Mouse (Mus musculus): ENCODE results near the gene Mtfr2. TPM values are rescaled to one million over a fixed set of nuclear protein-coding genes. Genes with fewer than 3 reads are reported as not detected.

Gene Mtfr2
- 1.1 and 1.4 TPM in 2 replicates for polyA plus RNA-seq (2015; fragmentation: Nextera tagmentation; extraction: Ambion mirVana)

GRCm38 (mm10) chr10:20347285-20348214 is at the start of gene Mtfr2:
Mtfr2 (plus strand) TSS chr10:20347770.
- peak within 1 kb of the TSS; percentile 78 for H3K9ac ChIP-seq (ENCODE audit: low read length)
- peak; percentile 94 for ATAC-seq (replicated peaks; ENCODE audit: extremely low read depth, insufficient read depth, low FRiP score)
- H3K27ac ChIP-seq (ENCODE audit: low read length): peak within 1 kb of the TSS; percentile 67
- H3K4me3 ChIP-seq (ENCODE audit: low read length): peak within 1 kb of the TSS; percentile 89
- peaks cover 12% of the 10 kb centered on the region; the same call in 1 of the 2 replicates for H3K4me1 ChIP-seq (ENCODE audit: control insufficient read depth, insufficient read depth, low read length)
- peaks cover 22% of the 10 kb centered on the region for H3K36me3 ChIP-seq (ENCODE audit: control insufficient read depth, insufficient read depth)
- H3K27me3 ChIP-seq (ENCODE audit: control insufficient read depth, insufficient read depth, low read length): no peaks in the 10 kb centered on the region
- WGBS: 1% methylated on average over 57 of the region's 58 CpGs
- no peaks in the 10 kb centered on the region for H3K9me3 ChIP-seq (replicated peaks; ENCODE audit: control insufficient read depth, low read length)
- H3K4me2 ChIP-seq (ENCODE audit: low read depth, low read length): peak within 1 kb of the TSS; percentile 89

GRCm38 (mm10) chr10:20298152-20298920 is 49.2 kb upstream of the Mtfr2 start:
- H3K4me2 ChIP-seq (ENCODE audit: low read depth, low read length): peak overlapping the region; percentile 47; the same call in 1 of the 2 replicates
- H3K36me3 ChIP-seq (ENCODE audit: control insufficient read depth, insufficient read depth): no peaks in the 10 kb centered on the region
- WGBS: 29% methylated on average over 3 of the region's 3 CpGs
- peak; percentile 89 for ATAC-seq (replicated peaks; ENCODE audit: extremely low read depth, insufficient read depth, low FRiP score)
- H3K27me3 ChIP-seq (ENCODE audit: control insufficient read depth, insufficient read depth, low read length): no peaks in the 10 kb centered on the region
- H3K9ac ChIP-seq (ENCODE audit: low read length): no peak overlapping the region
- H3K9me3 ChIP-seq (replicated peaks; ENCODE audit: control insufficient read depth, low read length): no peaks in the 10 kb centered on the region; the same call in 1 of the 2 replicates
- peak overlapping the region; percentile 93 for H3K27ac ChIP-seq (ENCODE audit: low read length)
- peaks cover 7% of the 10 kb centered on the region for H3K4me1 ChIP-seq (ENCODE audit: control insufficient read depth, insufficient read depth, low read length)
- H3K4me3 ChIP-seq (ENCODE audit: low read length): no peak overlapping the region

- Histone ChIP-seq H3K36me3 (ENCODE audit: control insufficient read depth, insufficient read depth) (no peaks in the 10 kb centered on the region), H3K4me3 (ENCODE audit: low read length) (no peak overlapping the region), H3K4me1 (ENCODE audit: control insufficient read depth, insufficient read depth, low read length) (peaks cover 7% of the 10 kb centered on the region), H3K9me3 (replicated peaks; ENCODE audit: control insufficient read depth, low read length) (no peaks in the 10 kb centered on the region; the same call in 1 of the 2 replicates), H3K4me2 (ENCODE audit: low read depth, low read length) (no peak overlapping the region), H3K9ac (ENCODE audit: low read length) (no peak overlapping the region), H3K27ac (ENCODE audit: low read length) (peak overlapping the region; percentile 93; the same call in 1 of the 2 replicates), H3K27me3 (ENCODE audit: control insufficient read depth, insufficient read depth, low read length) (no peaks in the 10 kb centered on the region)
- WGBS: 81% methylated on average over 5 of the region's 5 CpGs
- ATAC-seq (replicated peaks; ENCODE audit: extremely low read depth, insufficient read depth, low FRiP score): no peak
Observed at GRCm38 (mm10) chr10:20299114-20299513, 48.5 kb upstream of the Mtfr2 start.

GRCm38 (mm10) chr10:20310969-20311769 is 36.4 kb upstream of the Mtfr2 start:
- 50% methylated on average over 11 of the region's 11 CpGs for WGBS
- no peak for ATAC-seq (replicated peaks; ENCODE audit: extremely low read depth, insufficient read depth, low FRiP score)
- Histone ChIP-seq H3K36me3 (ENCODE audit: control insufficient read depth, insufficient read depth) (0 out of 2 replicates have a peak, but pooled peaks cover 2% of the 10 kb centered on the region), H3K4me2 (ENCODE audit: low read depth, low read length) (peak overlapping the region; percentile 73), H3K9ac (ENCODE audit: low read length) (peak overlapping the region; percentile 74), H3K27me3 (ENCODE audit: control insufficient read depth, insufficient read depth, low read length) (no peaks in the 10 kb centered on the region), H3K9me3 (replicated peaks; ENCODE audit: control insufficient read depth, low read length) (no peaks in the 10 kb centered on the region), H3K4me1 (ENCODE audit: control insufficient read depth, insufficient read depth, low read length) (peaks cover 15% of the 10 kb centered on the region), H3K27ac (ENCODE audit: low read length) (peak overlapping the region; percentile 98), H3K4me3 (ENCODE audit: low read length) (peak overlapping the region; percentile 94)

- H3K4me1 ChIP-seq (ENCODE audit: control insufficient read depth, insufficient read depth, low read length): peaks cover 17% of the 10 kb centered on the region
- ATAC-seq (replicated peaks; ENCODE audit: extremely low read depth, insufficient read depth, low FRiP score): peak; percentile 98
- H3K9ac ChIP-seq (ENCODE audit: low read length): peak within 1 kb of the TSS; percentile 99
- H3K4me3 ChIP-seq (ENCODE audit: low read length): peak within 1 kb of the TSS; percentile 94
- no peaks in the 10 kb centered on the region for H3K27me3 ChIP-seq (ENCODE audit: control insufficient read depth, insufficient read depth, low read length)
- no peaks in the 10 kb centered on the region for H3K9me3 ChIP-seq (replicated peaks; ENCODE audit: control insufficient read depth, low read length)
- peak within 1 kb of the TSS; percentile 73 for H3K4me2 ChIP-seq (ENCODE audit: low read depth, low read length)
- under 1% methylated on average over 84 of the region's 84 CpGs for WGBS
- H3K36me3 ChIP-seq (ENCODE audit: control insufficient read depth, insufficient read depth): 0 out of 2 replicates have a peak, but pooled peaks cover 2% of the 10 kb centered on the region
- peak within 1 kb of the TSS; percentile 98 for H3K27ac ChIP-seq (ENCODE audit: low read length)
Observed at GRCm38 (mm10) chr10:20311918-20312735, 35.4 kb upstream of the Mtfr2 start, which contains the start of gene Bclaf1. Bclaf1 (plus strand) TSS chr10:20312469.

GRCm38 (mm10) chr10:20312736-20313301 is 34.8 kb upstream of the Mtfr2 start:
- Histone ChIP-seq H3K9ac (ENCODE audit: low read length) (peak overlapping the region; percentile 99), H3K36me3 (ENCODE audit: control insufficient read depth, insufficient read depth) (0 out of 2 replicates have a peak, but pooled peaks cover 2% of the 10 kb centered on the region), H3K4me1 (ENCODE audit: control insufficient read depth, insufficient read depth, low read length) (peaks cover 23% of the 10 kb centered on the region), H3K9me3 (replicated peaks; ENCODE audit: control insufficient read depth, low read length) (no peaks in the 10 kb centered on the region), H3K27me3 (ENCODE audit: control insufficient read depth, insufficient read depth, low read length) (no peaks in the 10 kb centered on the region), H3K4me3 (ENCODE audit: low read length) (peak overlapping the region; percentile 94), H3K4me2 (ENCODE audit: low read depth, low read length) (peak overlapping the region; percentile 67), H3K27ac (ENCODE audit: low read length) (peak overlapping the region; percentile 98)
- WGBS: under 1% methylated on average over 54 of the region's 54 CpGs
- peak; percentile 81 for ATAC-seq (replicated peaks; ENCODE audit: extremely low read depth, insufficient read depth, low FRiP score)

GRCm38 (mm10) chr10:20313447-20313846 is 34.1 kb upstream of the Mtfr2 start:
- H3K27me3 ChIP-seq (ENCODE audit: control insufficient read depth, insufficient read depth, low read length): no peaks in the 10 kb centered on the region
- peak overlapping the region; percentile 99 for H3K9ac ChIP-seq (ENCODE audit: low read length)
- peak overlapping the region; percentile 94 for H3K4me3 ChIP-seq (ENCODE audit: low read length)
- peaks cover 23% of the 10 kb centered on the region for H3K4me1 ChIP-seq (ENCODE audit: control insufficient read depth, insufficient read depth, low read length)
- 34% methylated on average over 13 of the region's 13 CpGs for WGBS
- H3K9me3 ChIP-seq (replicated peaks; ENCODE audit: control insufficient read depth, low read length): no peaks in the 10 kb centered on the region
- H3K27ac ChIP-seq (ENCODE audit: low read length): peak overlapping the region; percentile 98; the same call in 1 of the 2 replicates
- peaks cover 6% of the 10 kb centered on the region for H3K36me3 ChIP-seq (ENCODE audit: control insufficient read depth, insufficient read depth)
- no peak for ATAC-seq (replicated peaks; ENCODE audit: extremely low read depth, insufficient read depth, low FRiP score)
- peak overlapping the region; percentile 67 for H3K4me2 ChIP-seq (ENCODE audit: low read depth, low read length)
